Mouse (Mus musculus): ENCODE data around the gene Metrnl.
A peak's percentile ranks its signal among the peaks of the same experiment; 100 is the strongest.

Metrnl gene

DNA sequence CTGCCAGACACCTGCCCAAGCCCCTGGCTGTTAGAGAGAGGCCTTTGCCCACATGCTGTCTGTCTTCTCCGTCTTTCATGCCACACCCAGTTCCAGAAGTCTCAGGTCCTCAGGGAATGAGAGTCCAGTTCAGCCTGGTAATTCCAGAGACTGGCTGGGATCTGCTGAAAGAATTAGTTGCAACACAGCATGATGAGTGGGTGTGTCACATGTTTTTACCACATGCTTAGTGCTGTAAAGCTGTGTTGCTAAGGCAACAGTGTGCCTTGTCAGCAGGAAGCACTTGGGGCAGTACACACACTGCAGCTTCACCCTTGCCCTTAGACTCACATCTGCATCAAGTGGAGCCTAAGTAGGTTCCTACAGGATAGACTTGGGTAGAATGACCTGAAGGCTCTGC lies 40.1 kb downstream of the Metrnl start:
- peak; percentile 91 for DNase-seq

- no peak for DNase-seq
Measured at GRCm38 (mm10) chr11:121743113-121743512, 41.8 kb downstream of the Metrnl start.

- peak; percentile 37 for DNase-seq
Measured at GRCm38 (mm10) chr11:121743915-121744628, 42.7 kb downstream of the Metrnl start.

- no peak for DNase-seq
Measured at GRCm38 (mm10) chr11:121746941-121747494, 45.7 kb downstream of the Metrnl start.

- DNase-seq = no peak
Measured at GRCm38 (mm10) chr11:121748003-121748684, 46.8 kb downstream of the Metrnl start.
